Mouse (Mus musculus) kidney, adult 2 months (tissue): ENCODE data around the gene Cbfa2t3.

Experiments
- CTCF ChIP-seq: fragments of 200-500 bp; conservative IDR thresholded peaks from 2 replicates; pipeline ENCODE4 v1.5.1; 2011; ENCODE audit warnings: low read depth, mild to moderate bottlenecking, control low read depth, low read length, moderate library complexity, mixed read lengths; ENCODE audit not compliant: insufficient read depth, insufficient read length
- POLR2A ChIP-seq: fragments of 200-500 bp; IDR thresholded peaks from one replicate; pipeline ENCODE4 v1.6.1; 2011; ENCODE audit warnings: low read depth, low read length, control low read depth

DNA sequence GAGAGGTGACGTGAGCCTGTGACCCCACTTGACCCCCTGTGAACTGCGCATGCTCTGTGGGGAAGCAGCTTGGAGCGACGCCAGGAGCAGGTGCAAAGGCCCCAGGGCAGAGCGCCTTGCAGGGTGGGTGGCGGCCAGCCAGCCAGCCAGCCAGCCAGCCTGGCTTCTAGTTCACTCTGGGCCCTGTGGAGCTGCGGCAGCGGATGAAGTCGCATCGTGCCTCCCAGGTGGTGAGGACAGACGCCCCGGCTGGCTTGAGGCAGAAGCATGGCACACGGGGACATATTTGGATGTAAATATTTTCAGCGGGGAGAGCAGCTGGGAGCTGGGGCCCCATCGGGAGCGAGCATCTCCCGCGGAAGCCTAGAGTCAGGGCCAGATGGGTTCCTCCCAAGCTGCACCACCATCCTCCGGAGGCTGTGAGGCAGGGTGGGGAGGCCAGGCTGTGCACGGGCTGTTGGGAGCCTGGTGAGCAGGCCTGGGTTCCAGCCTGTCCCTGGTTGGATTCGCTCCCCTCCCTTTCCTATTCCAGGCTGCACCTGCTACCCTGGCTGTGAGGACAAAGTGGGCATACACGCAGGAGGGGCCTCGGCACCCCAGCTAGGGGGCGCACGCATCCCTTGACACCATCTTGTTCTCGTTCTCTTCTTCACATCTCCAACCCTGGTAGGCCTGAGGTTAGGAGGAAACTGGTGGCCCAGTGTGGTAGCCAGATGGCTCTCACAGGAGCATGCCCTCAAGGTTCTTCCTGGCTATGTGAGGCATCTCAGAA lies 10.6 kb upstream of the Cbfa2t3 start:
- TF ChIP-seq POLR2A: no peak
- no peak for TF ChIP-seq CTCF
